Mouse (Mus musculus): ENCODE results near the gene Fam186b.

DNA sequence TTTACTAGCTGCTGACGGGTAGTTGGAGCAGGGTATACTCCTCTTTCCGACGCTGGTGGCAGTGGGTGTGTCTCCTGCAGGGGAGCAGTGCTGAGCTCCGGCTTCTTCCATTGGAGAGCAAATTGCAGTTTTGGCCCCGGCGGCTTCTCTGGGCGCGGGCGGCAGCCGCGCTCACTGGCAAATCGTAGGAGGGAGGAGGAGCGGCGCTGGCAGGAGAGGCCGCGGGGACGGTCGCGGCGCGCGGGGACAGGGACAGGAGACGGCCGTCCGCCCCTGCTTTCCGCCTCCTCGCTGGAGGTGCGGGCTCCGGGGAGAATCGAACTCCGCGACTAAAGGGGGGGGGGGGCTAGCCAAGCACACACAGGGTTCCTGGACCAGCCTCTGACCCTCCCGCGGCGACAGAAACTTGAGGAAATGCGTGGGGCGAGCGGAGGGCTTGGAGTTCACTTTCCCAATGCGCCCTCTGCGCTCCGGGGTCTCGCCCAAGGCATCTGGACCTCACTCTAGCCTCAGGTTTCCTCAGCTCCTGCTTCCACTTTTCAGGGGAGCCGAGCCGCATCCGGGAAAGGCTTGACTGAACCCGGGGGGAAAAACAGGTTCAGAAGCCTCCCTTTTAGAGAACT, 72.0 kb downstream of the Fam186b start:
- no peak for TF ChIP-seq CTCF (IDR thresholded peaks at IDR 0.05; ENCODE audit: low read depth)
- TF ChIP-seq EP300 (IDR thresholded peaks at IDR 0.05; ENCODE audit: low read depth), result no peak
